Mouse (Mus musculus) spleen, postnatal 14 days (tissue): Measurements from ENCODE around the gene Gm27029.
"Not testable (repeated sequence)": the region's sequence is repeated elsewhere in the genome, so short reads cannot be mapped to it uniquely, and the experiment has no call there.

ENCODE experiments used
- DNase-seq, 2 experiments: peaks; one replicate each; pipeline ENCODE4 v3.0.0; 2021 to 2022; ENCODE audit warnings: low spot score in 2 of 2

Gm27029 gene

GRCm38 (mm10) chr11:101424105-101424851 is at the start of gene Gm27029:
TSS of gene Gm27029 (minus strand) at chr11:101424796.
- DNase-seq, result no peak

GRCm38 (mm10) chr11:101474298-101474697 is 49.7 kb upstream of the Gm27029 start:
- DNase-seq, result no peak

GRCm38 (mm10) chr11:101473686-101474085 is 49.1 kb upstream of the Gm27029 start:
- DNase-seq, result not testable (repeated sequence)

GRCm38 (mm10) chr11:101472336-101472735 is 47.7 kb upstream of the Gm27029 start:
- no peak for DNase-seq

- no peak for DNase-seq
Measured at GRCm38 (mm10) chr11:101471926-101472325, 47.3 kb upstream of the Gm27029 start.

- no peak for DNase-seq
Measured at GRCm38 (mm10) chr11:101470206-101470605, 45.6 kb upstream of the Gm27029 start.

- no peak for DNase-seq
Measured at GRCm38 (mm10) chr11:101469155-101469554, 44.6 kb upstream of the Gm27029 start.

GRCm38 (mm10) chr11:101468731-101469130 is 44.1 kb upstream of the Gm27029 start:
- DNase-seq, result no peak

GRCm38 (mm10) chr11:101468263-101468688 is 43.7 kb upstream of the Gm27029 start:
- no peak for DNase-seq

GRCm38 (mm10) chr11:101467477-101468262 is 43.1 kb upstream of the Gm27029 start:
- DNase-seq, result no peak

- DNase-seq, result not testable (repeated sequence)
Measured at GRCm38 (mm10) chr11:101466552-101466950, 42.0 kb upstream of the Gm27029 start.

- DNase-seq, result peak; percentile 25 to 42
Measured at GRCm38 (mm10) chr11:101465869-101466551, 41.4 kb upstream of the Gm27029 start, which contains the start of gene Vat1. TSS of gene Vat1 (minus strand) at chr11:101466230.

GRCm38 (mm10) chr11:101465101-101465868 is 40.7 kb upstream of the Gm27029 start:
- no peak for DNase-seq

GRCm38 (mm10) chr11:101464211-101465100 is 39.9 kb upstream of the Gm27029 start, which contains the start of gene Rnd2:
TSS of gene Rnd2 (plus strand) at chr11:101464999.
- no peak for DNase-seq

- no peak for DNase-seq
Measured at GRCm38 (mm10) chr11:101462583-101463440, 38.2 kb upstream of the Gm27029 start.

GRCm38 (mm10) chr11:101462141-101462540 is 37.5 kb upstream of the Gm27029 start:
- DNase-seq, result no peak

- no peak for DNase-seq
Measured at GRCm38 (mm10) chr11:101460321-101460720, 35.7 kb upstream of the Gm27029 start.

GRCm38 (mm10) chr11:101459716-101460115 is 35.1 kb upstream of the Gm27029 start:
- DNase-seq, result no peak

- DNase-seq, result no peak
Measured at GRCm38 (mm10) chr11:101458217-101458616, 33.6 kb upstream of the Gm27029 start.
